Mouse (Mus musculus) ES-Bruce4 (cell line): ENCODE measurements around the gene Ghrl. TPM values are rescaled to one million over a fixed set of nuclear protein-coding genes. Genes with fewer than 3 reads are reported as not detected.

ENCODE experiments used
- H3K27ac ChIP-seq: 2 replicates; pipeline ENCODE4 v1.5.1; 2012; ENCODE audit warnings: low read length, inconsistent platforms; ENCODE audit not compliant: insufficient read depth
- H3K27me3 ChIP-seq: 2 replicates; pipeline ENCODE4 v1.6.1; 2012; ENCODE audit warnings: mild to moderate bottlenecking, low read length, inconsistent platforms; ENCODE audit not compliant: control insufficient read depth, poor library complexity, insufficient read depth, severe bottlenecking
- H3K36me3 ChIP-seq: 2 replicates; pipeline ENCODE4 v1.6.1; 2012; ENCODE audit warnings: inconsistent platforms, mild to moderate bottlenecking, low read length, moderate library complexity; ENCODE audit not compliant: control insufficient read depth, poor library complexity, insufficient read depth, severe bottlenecking
- H3K4me1 ChIP-seq: one replicate; pipeline ENCODE4 v1.8.1; 2011; ENCODE audit warnings: low read length; ENCODE audit not compliant: control insufficient read depth, insufficient read depth
- H3K4me3 ChIP-seq: 2 replicates; pipeline ENCODE4 v1.5.1; 2011; ENCODE audit warnings: low read depth, mild to moderate bottlenecking, low read length
- H3K9ac ChIP-seq: 2 replicates; pipeline ENCODE4 v1.6.1; 2012; ENCODE audit warnings: low read depth, mild to moderate bottlenecking, inconsistent platforms; ENCODE audit not compliant: poor library complexity, severe bottlenecking
- H3K9me3 ChIP-seq: replicated peaks from 2 replicates; pipeline ENCODE4 v1.6.1; 2012; ENCODE audit warnings: mild to moderate bottlenecking, low read length, inconsistent platforms; ENCODE audit not compliant: control insufficient read depth, poor library complexity, insufficient read depth, severe bottlenecking
- CTCF ChIP-seq: IDR thresholded peaks from one replicate; pipeline ENCODE4 v1.8.1; 2011; ENCODE audit warnings: low read depth, low read length
- EP300 ChIP-seq: IDR thresholded peaks from 2 replicates; pipeline ENCODE4 v1.6.1; 2011; ENCODE audit warnings: low read depth, low read length; ENCODE audit not compliant: insufficient read depth
- POLR2A ChIP-seq: IDR thresholded peaks from one replicate; pipeline ENCODE4 v1.8.1; 2011; ENCODE audit warnings: low read length; ENCODE audit not compliant: insufficient read depth
- polyA plus RNA-seq: library from polyadenylated mRNA; stranded (reverse); fragments of >200 nt; gene quantifications from 2 replicates; pipeline ENCODE4 v1.2.4, GENCODE M21; 2011; ENCODE audit warnings: low read depth; ENCODE audit not compliant: missing spikeins, insufficient read depth, insufficient read length

The Ghrl gene
- polyA plus RNA-seq, 1 experiment: 2.0 TPM

DNA sequence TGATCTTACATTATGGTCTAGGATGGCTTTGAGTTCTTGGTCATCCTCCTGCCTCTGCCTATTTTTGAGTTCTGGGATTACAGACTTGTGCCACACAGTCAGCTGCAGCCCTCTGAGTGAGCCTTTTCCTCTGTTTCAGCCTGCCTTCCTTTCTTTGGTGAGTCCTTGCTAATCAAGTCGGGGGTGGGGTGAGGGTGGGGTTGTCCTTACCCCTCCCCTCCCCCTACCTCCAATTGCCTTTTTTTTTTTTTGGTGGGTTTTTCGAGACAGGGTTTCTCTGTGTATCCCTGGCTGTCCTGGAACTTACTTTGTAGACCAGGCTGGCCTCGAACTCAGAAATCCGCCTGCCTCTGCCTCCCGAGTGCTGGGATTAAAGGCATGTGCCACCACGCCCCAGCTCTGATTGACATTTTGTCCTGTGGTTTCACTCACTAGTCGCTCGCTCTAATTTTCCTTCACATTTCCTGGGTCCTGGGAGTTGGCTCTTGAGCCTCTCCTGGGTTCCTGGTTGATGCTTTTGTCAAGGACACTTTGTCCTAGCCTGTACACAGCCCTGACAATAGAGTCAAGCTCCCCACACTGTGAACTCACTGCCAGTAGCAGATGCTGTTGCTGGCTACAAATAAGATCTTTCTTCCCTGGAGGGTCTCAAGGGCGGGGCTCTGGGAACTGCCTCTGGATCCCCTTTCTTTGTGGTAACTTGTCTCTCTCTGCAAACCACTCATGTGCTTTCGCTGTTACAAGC is 36.4 kb downstream of the Ghrl start:
- no peak overlapping the region for H3K4me3 ChIP-seq
- H3K4me1 ChIP-seq: peaks cover 8% of the 10 kb centered on the region
- TF ChIP-seq POLR2A (no peak), EP300 (peak; percentile 61; the same call in 1 of the 2 replicates), CTCF (no peak)
- H3K9ac ChIP-seq: no peak overlapping the region
- H3K9me3 ChIP-seq: no peaks in the 10 kb centered on the region
- H3K27ac ChIP-seq: peak overlapping the region; percentile 95
- H3K27me3 ChIP-seq: no peaks in the 10 kb centered on the region
- H3K36me3 ChIP-seq: no peaks in the 10 kb centered on the region

DNA sequence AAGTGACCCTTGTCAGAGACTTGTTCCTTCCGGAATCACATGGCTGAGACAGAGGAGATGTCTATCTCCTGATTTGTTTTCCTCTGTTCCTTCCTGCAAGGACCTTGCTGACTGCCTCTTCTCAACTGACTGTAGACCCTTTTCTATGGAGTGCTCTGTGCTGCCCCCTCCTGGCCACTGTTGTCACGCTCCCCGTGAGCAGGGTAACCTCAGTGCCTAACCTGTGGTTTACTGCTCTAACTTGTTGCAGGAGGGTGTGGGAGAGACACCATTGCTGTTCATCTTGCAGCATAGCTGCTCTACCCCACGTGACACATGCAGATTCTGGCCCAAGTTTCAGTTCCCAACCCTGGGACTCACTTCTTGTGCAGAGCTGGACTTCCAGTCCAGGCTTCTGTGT is 38.4 kb downstream of the Ghrl start:
- H3K9me3 ChIP-seq: no peaks in the 10 kb centered on the region
- peaks cover 8% of the 10 kb centered on the region for H3K4me1 ChIP-seq
- H3K27ac ChIP-seq: no peak overlapping the region
- no peak overlapping the region for H3K4me3 ChIP-seq
- H3K9ac ChIP-seq: no peak overlapping the region
- TF ChIP-seq POLR2A (no peak), CTCF (peak; percentile 98), EP300 (0 out of 2 replicates have a peak, but pooled peaks have one; percentile 50)
- no peaks in the 10 kb centered on the region for H3K27me3 ChIP-seq
- no peaks in the 10 kb centered on the region for H3K36me3 ChIP-seq

DNA sequence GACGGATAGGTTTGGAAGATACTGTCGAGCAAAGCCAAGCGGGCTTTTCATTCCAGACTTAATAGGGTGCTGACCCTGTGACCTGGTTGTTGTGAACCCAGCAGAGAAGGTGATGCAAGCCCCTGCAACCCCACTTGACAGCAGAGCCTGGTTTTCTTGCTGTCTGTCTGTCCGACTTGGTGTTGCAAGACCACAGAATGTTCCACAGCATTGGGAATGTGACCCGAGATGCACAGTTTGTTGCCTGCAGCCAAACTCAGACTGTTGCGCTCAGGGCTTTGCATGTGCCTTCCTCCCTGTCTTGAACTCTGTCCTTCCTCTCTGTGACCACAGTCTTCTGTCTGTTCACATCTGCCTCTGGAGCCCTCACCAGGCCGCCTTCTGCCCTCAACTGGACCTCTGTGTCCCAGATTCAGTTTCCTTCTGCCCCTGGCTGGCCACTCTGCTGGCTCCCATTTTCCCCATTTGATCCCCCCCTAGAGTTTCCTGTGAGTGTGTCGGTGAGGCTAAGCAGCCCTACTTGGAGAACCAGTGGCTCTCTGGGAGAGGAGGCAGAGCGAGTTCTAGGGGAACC is 39.6 kb downstream of the Ghrl start:
- Histone ChIP-seq H3K36me3 (no peaks in the 10 kb centered on the region), H3K27ac (no peak overlapping the region), H3K4me1 (peaks cover 7% of the 10 kb centered on the region), H3K9ac (no peak overlapping the region), H3K27me3 (no peaks in the 10 kb centered on the region), H3K9me3 (no peaks in the 10 kb centered on the region), H3K4me3 (no peak overlapping the region)
- TF ChIP-seq EP300: no peak
- no peak for TF ChIP-seq CTCF
- TF ChIP-seq POLR2A: no peak

DNA sequence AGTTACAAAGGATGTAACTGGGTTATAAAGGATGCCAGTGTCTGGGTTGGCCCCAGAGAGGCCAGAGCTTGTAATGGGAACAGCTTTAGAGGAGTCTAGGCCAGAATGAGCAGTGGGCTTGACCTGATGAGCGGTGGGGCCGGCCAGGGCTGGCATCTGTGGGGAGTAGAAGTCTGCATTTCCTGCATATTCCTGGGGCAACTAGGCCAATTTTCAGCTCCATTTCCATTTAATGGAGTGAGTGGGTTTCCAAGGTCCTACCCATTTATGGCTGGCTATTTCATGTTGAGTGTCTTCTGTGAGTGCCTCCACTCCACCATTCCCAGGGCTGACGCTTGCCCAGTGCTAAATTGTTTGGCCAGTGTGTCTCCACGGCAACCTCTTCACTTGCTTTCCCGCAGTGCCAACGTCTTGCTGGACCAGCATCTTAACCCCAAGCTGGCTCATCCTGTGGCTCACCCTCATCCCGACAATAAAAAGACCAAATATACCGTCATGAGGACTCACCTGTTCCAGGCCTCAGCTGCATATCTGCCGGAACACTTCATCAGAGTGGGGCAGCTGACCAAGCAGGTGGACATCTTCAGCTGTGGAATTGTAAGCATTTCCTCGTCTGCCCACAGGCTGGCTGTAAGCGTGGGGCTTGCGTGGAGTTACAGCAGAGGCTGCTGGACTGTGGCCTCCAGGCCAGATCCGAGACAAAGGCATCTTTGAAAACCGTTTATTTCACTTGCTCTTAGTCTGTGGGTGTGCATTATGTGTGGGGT is 41.3 kb downstream of the Ghrl start:
- no peak for TF ChIP-seq POLR2A
- no peak for TF ChIP-seq EP300
- no peak for TF ChIP-seq CTCF
- Histone ChIP-seq H3K4me3 (no peak overlapping the region), H3K9ac (no peak overlapping the region), H3K27me3 (no peaks in the 10 kb centered on the region), H3K9me3 (no peaks in the 10 kb centered on the region), H3K4me1 (peaks cover 7% of the 10 kb centered on the region), H3K27ac (no peak overlapping the region), H3K36me3 (no peaks in the 10 kb centered on the region)

DNA sequence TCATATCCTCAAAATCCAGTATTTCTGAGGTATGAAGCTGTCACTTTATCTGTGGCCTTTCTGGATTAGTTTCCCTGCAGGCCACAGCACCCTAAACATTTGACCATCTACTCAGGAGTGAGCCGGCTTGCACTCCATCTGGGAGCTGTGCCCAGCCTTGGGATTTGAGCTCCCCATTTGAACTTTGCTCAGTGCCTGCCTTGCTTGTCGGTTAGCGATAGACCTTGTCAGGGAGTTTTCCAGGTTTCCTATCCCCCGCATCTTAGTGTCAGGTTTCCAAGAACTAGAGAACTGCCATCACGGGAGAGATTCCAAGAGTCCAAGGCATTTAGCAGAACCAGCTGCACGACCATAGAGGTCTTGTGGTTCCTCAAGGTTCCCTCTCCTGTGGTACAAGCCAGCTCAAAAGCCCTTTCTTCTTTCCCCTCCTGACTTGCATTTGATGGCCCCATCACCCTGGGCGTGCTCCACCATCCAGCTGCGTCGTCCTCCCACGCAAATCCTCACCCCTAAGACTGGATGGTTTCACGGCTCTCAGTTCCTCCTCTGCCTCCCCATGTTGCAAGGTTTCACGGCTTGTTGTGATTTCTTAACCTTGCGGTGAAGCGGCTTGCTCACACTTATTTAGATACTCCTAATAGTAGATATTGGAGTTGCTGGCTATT is 42.5 kb downstream of the Ghrl start:
- no peak for TF ChIP-seq CTCF
- no peak for TF ChIP-seq POLR2A
- no peak for TF ChIP-seq EP300
- Histone ChIP-seq H3K27me3 (no peaks in the 10 kb centered on the region), H3K9me3 (no peaks in the 10 kb centered on the region), H3K4me3 (no peak overlapping the region), H3K4me1 (peaks cover 4% of the 10 kb centered on the region), H3K36me3 (no peaks in the 10 kb centered on the region), H3K9ac (no peak overlapping the region), H3K27ac (no peak overlapping the region)
